Mouse (Mus musculus) hindbrain, embryonic 15.5 days (tissue): ENCODE measurements at regions not wholly inside any gene's neighbourhood (a gene's known extent, or its start where the extent isn't known, plus 50 kb on each side); places are given as distances from the start of the nearest gene placed in this dataset.
A peak's percentile ranks its signal among the peaks of the same experiment; 100 is the strongest.

Source experiments
- ATAC-seq: fragments of 200-750 bp; cut with Nextera tagmentation; 2 replicates; pipeline ENCODE4 v1.8.0; 2017; ENCODE audit warnings: low read depth, moderate number of reproducible peaks, moderate TSS enrichment; ENCODE audit not compliant: low FRiP score
- H3K27ac ChIP-seq: fragments of 300-500 bp; sonication (generic); replicated peaks from 2 replicates; pipeline ENCODE4 v1.5.1; 2015; ENCODE audit warnings: mild to moderate bottlenecking, inconsistent platforms
- H3K27me3 ChIP-seq: fragments of 300-500 bp; sonication (generic); 2 replicates; pipeline ENCODE4 v1.6.1; 2015; ENCODE audit warnings: control low read depth, inconsistent platforms
- H3K36me3 ChIP-seq: fragments of 300-500 bp; sonication (generic); 2 replicates; pipeline ENCODE4 v1.6.1; 2015; ENCODE audit warnings: control low read depth, inconsistent platforms
- H3K4me1 ChIP-seq: fragments of 300-500 bp; sonication (generic); replicated peaks from 2 replicates; pipeline ENCODE4 v1.6.1; 2015; ENCODE audit warnings: control low read depth, inconsistent platforms
- H3K4me2 ChIP-seq: fragments of 300-500 bp; sonication (generic); 2 replicates; pipeline ENCODE4 v1.6.1; 2015; ENCODE audit warnings: moderate library complexity, mild to moderate bottlenecking, inconsistent platforms
- H3K4me3 ChIP-seq: fragments of 300-500 bp; sonication (generic); 2 replicates; pipeline ENCODE4 v1.5.1; 2015; ENCODE audit warnings: mild to moderate bottlenecking, inconsistent platforms
- H3K9ac ChIP-seq: fragments of 300-500 bp; sonication (generic); 2 replicates; pipeline ENCODE4 v1.6.1; 2015; ENCODE audit warnings: inconsistent platforms
- H3K9me3 ChIP-seq: fragments of 300-500 bp; sonication (generic); 2 replicates; pipeline ENCODE4 v1.6.1; 2016; ENCODE audit warnings: control low read depth, inconsistent platforms
- WGBS: fragments of 180-500 bp; shearing (Covaris S2); methylation state at CpG from one replicate; pipeline ENCODE4 v1.1.7; 2015; 5-methylcytosine and 5-hydroxymethylcytosine counted together

DNA sequence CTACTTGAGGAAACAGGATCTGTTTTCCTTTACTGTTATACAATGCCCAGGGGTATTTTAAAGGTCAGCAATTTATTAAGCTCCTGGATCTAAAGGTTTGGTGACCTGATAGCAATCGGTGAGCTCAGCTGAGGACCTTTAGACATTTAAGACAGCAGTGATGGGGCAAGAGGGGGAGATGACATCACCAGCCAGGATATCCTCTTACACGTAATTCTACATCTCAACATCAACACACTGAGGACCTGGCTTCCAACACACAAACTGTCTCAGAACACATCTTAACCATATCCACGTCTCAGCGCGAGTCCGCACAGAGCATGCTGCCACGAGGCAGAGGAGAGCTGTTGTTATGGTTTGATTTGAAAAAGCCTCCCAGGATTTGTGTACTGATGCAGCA is 69.2 kb downstream of the Nhlrc3 start:
- no peak overlapping the region for H3K4me2 ChIP-seq
- H3K4me1 ChIP-seq, result peaks cover 10% of the 10 kb centered on the region; the same call in 1 of the 2 replicates
- no peaks in the 10 kb centered on the region for H3K36me3 ChIP-seq
- no peak for ATAC-seq
- H3K27me3 ChIP-seq, result no peaks in the 10 kb centered on the region
- no peak overlapping the region for H3K4me3 ChIP-seq
- no peak overlapping the region for H3K9ac ChIP-seq
- H3K27ac ChIP-seq, result no peak overlapping the region
- H3K9me3 ChIP-seq, result no peaks in the 10 kb centered on the region
- WGBS, result 91% methylated on average over 7 of the region's 7 CpGs

DNA sequence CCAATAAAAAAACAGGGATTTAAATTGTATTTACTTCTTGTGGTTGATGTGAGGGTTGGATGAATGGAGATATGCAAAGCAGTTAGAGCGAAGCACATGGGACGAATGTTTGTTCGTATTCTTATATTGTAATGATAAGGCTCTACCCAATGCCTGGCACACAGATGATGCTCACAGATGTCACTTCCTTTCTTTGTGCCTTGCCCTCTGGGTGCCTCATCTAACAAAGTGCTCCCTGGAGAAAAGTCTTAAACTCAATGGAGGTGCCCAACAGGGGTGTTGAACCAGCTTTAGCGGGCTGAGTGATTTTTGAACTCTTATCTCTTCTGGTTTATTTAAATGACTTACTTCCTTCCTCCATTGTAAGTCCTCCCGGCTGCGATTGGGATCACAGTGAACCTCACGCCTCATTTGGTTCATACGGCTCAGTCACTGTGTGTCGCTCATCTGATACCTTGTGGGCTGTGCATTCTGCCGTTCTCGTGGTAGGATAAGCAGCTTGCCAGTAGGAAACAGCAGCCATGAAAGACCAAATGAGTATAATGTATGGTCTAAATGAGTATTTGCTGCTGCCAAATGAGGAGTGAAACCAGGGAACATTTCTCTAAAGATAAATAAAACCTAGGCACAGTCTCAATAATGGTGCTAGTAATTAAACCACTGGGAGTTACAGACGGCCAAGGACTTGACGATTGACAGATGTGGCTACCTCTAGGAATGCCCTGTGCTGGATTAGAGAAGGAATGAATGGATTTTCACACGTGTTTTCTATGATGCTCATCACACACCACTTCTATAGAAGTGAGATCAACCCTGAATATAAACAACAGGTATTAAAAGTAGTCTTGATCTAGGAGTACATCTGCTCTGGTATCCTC is 81.2 kb downstream of the Nhlrc3 start:
- no peak overlapping the region for H3K4me2 ChIP-seq
- ATAC-seq, result peak; percentile 72; the same call in 1 of the 2 replicates
- no peaks in the 10 kb centered on the region for H3K27me3 ChIP-seq
- H3K4me3 ChIP-seq, result no peak overlapping the region
- no peaks in the 10 kb centered on the region for H3K36me3 ChIP-seq
- no peaks in the 10 kb centered on the region for H3K4me1 ChIP-seq
- no peaks in the 10 kb centered on the region for H3K9me3 ChIP-seq
- 40% methylated on average over 14 of the region's 14 CpGs for WGBS
- no peak overlapping the region for H3K9ac ChIP-seq
- H3K27ac ChIP-seq, result no peak overlapping the region

DNA sequence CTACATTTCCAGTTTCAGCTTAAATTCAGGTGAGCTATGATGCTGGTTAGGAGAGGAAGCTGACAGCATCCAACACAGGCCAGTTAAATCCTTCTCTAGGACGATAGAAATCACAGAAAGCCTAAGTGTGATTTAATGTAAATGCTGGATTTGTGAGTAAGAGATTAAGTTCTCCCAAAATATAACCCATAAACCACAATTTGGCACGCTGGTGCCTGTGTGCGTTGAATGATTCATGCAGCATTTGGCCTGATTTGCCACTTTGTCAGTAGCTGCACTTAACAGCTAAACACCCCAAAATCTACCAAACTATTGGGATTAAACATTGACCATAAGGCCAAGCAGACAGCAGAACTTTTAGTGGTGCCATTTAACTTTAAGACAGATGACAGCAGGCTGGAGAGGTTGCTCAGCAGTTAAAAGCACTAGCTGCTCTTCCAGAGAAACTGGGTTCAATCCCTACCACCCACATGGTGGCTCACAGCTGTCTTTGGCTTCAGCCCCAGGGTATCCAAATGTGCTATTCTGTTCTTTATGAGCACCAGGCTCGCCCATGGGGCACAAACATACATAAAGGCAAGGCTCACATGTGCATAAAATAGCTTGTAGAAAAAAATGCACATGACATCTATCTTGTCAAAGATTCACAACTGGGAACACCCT is 83.5 kb downstream of the Nhlrc3 start:
- H3K27ac ChIP-seq, result no peak overlapping the region

DNA sequence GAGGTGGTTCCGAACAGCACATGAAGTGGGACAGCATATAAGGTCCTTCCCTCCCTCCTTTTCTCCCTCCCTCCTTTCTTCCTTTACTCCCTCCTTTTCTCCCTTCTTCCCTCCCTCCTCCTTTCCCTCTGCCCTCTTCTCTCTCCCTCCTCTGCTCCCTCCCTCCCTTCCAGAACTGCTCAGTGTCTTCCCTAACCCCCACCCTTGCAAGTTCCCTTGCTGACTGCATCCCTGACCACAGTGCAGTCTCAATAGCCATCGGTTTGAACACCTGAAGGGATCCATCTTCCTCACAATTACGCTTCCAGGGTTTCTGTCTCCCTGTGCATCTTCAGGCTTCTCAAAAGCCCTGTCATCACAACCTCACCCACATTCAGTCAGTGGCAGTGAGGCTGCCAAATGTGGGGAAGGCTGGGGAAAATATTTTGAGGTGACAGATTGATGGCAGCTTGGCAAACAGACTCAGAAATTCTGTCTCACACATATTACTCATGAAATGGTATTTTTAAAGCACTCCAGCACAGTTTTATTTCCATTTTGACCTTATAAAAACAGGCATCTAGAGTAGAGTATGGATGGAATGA is 86.2 kb downstream of the Nhlrc3 start:
- H3K27me3 ChIP-seq, result no peaks in the 10 kb centered on the region
- no peak for ATAC-seq
- 86% methylated on average over 3 of the region's 3 CpGs for WGBS

More for the DNA sequence above, 83.5 kb downstream of the Nhlrc3 start:
- H3K4me1 ChIP-seq, result no peaks in the 10 kb centered on the region
- no peak for ATAC-seq
- no peaks in the 10 kb centered on the region for H3K27me3 ChIP-seq
- WGBS, result 76% methylated on average over 4 of the region's 4 CpGs
- no peak overlapping the region for H3K4me2 ChIP-seq
- no peak overlapping the region for H3K4me3 ChIP-seq
- no peaks in the 10 kb centered on the region for H3K9me3 ChIP-seq
- H3K36me3 ChIP-seq, result no peaks in the 10 kb centered on the region
- H3K9ac ChIP-seq, result no peak overlapping the region

DNA sequence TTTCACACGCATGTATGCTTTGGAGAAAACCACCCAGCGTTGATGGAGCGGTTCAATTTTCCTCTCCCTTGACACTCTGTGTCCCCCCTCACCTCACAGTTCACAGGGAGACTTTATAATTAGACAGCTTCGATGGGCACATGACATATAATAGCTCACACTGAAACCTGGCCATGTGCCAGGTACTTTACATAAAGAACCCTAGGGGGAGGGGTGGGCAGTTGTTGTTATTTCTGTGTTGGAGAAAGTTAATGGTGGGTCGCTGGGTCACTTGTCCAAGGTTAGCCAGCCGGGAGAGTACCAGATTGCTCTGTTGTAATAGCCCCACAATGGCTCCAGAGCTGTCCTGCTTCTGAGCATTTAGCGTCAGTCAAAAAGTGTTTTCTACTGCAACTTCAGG is 90.2 kb downstream of the Nhlrc3 start:
- peaks cover 7% of the 10 kb centered on the region for H3K4me1 ChIP-seq
- no peak overlapping the region for H3K4me3 ChIP-seq
- WGBS, result 29% methylated on average over 7 of the region's 7 CpGs

More for the DNA sequence above, 86.2 kb downstream of the Nhlrc3 start:
- Histone ChIP-seq H3K4me3 (no peak overlapping the region), H3K9me3 (no peaks in the 10 kb centered on the region), H3K36me3 (no peaks in the 10 kb centered on the region), H3K27ac (no peak overlapping the region), H3K4me1 (peaks cover 7% of the 10 kb centered on the region), H3K9ac (no peak overlapping the region), H3K4me2 (no peak overlapping the region)

DNA sequence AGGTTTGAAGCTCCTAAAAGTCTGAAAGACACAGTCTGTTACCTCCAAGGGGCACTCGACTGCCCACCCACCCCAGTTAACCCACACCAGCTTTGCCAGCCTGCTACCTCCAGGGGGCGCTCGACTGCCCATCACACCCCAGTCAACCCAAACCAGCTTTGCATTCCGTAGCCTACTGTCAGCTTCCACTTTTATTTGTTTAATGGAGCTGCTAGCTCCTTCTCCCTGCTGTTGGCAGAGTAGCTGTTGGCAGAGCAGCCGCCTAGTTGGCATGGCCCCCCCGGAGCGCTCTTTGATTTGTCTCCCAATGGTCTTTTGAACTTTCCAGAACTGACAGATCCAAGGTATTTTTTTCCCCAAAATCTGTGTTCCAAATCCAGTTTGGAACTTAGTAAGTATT is 91.2 kb downstream of the Nhlrc3 start:
- no peak overlapping the region for H3K27ac ChIP-seq
- no peak for ATAC-seq
- no peak overlapping the region for H3K9ac ChIP-seq
- H3K4me3 ChIP-seq, result no peak overlapping the region
- no peaks in the 10 kb centered on the region for H3K36me3 ChIP-seq
- WGBS, result 68% methylated on average over 7 of the region's 7 CpGs
- H3K4me2 ChIP-seq, result no peak overlapping the region
- H3K4me1 ChIP-seq, result peaks cover 7% of the 10 kb centered on the region
- no peaks in the 10 kb centered on the region for H3K27me3 ChIP-seq
- H3K9me3 ChIP-seq, result no peaks in the 10 kb centered on the region

More for the DNA sequence above, 90.2 kb downstream of the Nhlrc3 start:
- no peak overlapping the region for H3K9ac ChIP-seq
- no peak overlapping the region for H3K4me2 ChIP-seq
- H3K27me3 ChIP-seq, result no peaks in the 10 kb centered on the region
- no peaks in the 10 kb centered on the region for H3K9me3 ChIP-seq
- H3K27ac ChIP-seq, result no peak overlapping the region
- no peaks in the 10 kb centered on the region for H3K36me3 ChIP-seq
- ATAC-seq, result 0 out of 2 replicates have a peak, but pooled peaks have one; percentile 30

DNA sequence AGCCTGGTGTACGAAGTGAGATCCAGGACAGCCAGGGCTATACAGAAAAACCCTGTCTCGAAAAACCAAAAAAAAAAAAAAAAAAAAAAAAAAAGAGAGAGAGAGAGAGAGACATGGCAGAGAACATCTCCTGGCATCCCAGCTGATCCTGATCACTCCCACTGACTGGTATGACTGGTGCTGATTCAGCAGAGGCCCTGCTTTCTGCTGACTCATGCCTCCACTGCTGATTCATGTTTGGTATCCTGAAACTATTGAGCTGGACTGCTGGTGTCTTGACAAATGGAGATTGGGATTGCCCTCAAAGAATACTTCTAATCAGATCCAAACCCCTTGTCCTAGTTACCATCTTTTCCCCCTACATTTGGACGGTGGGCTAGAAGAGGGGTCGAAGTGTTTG is 101.9 kb downstream of the Nhlrc3 start:
- Histone ChIP-seq H3K4me2 (no peak overlapping the region), H3K4me1 (no peaks in the 10 kb centered on the region), H3K27ac (no peak overlapping the region), H3K9ac (no peak overlapping the region), H3K27me3 (no peaks in the 10 kb centered on the region), H3K4me3 (no peak overlapping the region), H3K36me3 (no peaks in the 10 kb centered on the region), H3K9me3 (no peaks in the 10 kb centered on the region)
- no peak for ATAC-seq
- WGBS, result 97% methylated on average over 4 of the region's 4 CpGs

DNA sequence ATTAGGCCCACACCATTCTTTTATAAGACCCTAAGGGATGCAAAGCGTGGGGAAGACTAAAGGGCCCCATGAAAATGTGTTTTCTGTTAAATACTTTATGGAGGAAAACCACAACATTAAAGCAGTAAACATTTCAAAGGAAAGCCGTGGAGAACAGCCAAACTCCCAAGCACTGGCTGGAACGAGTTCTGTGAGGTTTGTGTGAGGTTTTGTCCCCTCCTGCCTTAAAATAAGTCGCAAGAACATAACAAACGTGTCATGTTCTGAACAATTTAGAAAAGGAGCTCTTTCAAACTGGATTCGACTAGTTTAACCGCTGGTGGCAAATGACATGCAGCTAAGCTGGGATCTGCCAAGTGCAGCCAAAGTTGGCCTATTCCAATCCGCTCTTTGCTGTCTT is 109.4 kb downstream of the Nhlrc3 start:
- Histone ChIP-seq H3K9me3 (no peaks in the 10 kb centered on the region), H3K36me3 (no peaks in the 10 kb centered on the region), H3K9ac (no peak overlapping the region), H3K27me3 (no peaks in the 10 kb centered on the region), H3K4me3 (no peak overlapping the region), H3K27ac (no peak overlapping the region), H3K4me1 (peaks cover 3% of the 10 kb centered on the region; the same call in 1 of the 2 replicates), H3K4me2 (no peak overlapping the region)
- no peak for ATAC-seq
- 47% methylated on average over 8 of the region's 8 CpGs for WGBS

DNA sequence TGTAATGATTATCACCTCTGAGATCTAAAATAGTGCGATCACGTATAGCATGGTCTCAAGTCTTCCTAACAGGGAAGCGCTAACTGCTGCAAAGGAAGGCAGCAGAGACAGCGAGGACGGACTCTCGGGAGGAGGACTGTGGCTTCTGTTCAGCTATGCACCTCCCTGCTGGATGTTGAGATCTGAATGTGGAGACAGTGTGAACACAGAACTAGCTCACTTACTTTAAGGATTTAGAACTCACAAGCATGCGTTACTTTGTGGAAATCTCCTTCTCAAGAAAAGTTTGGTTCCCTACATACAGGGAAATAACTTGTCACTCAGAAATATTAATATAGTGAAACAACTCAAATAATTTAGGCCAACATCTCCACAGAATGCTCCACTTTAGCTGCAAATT is 109.8 kb downstream of the Nhlrc3 start:
- WGBS, result 58% methylated on average over 7 of the region's 7 CpGs
- H3K36me3 ChIP-seq, result no peaks in the 10 kb centered on the region
- no peaks in the 10 kb centered on the region for H3K9me3 ChIP-seq
- H3K4me2 ChIP-seq, result no peak overlapping the region
- no peak overlapping the region for H3K9ac ChIP-seq
- H3K27me3 ChIP-seq, result no peaks in the 10 kb centered on the region
- H3K4me1 ChIP-seq, result peaks cover 3% of the 10 kb centered on the region; the same call in 1 of the 2 replicates
- ATAC-seq, result no peak
- no peak overlapping the region for H3K4me3 ChIP-seq
- no peak overlapping the region for H3K27ac ChIP-seq

DNA sequence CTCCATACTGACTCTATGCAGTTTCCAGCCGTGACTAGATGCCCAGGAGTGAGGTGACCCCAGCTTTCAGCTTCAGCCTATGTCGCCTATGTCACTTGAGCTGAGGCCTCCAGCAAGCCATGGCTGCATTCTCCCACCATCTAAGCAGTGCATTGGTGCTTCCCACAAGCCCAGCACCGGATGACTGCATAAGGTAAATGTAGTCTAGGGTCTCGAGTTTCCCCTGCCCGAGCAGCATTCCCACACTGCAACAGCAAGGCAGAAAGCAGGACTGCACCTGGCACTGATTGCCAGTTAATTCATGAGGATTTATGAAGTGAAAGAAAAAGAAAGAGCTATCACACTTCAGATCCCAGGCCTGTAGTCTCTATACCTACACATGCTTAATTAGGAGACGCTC is 119.5 kb downstream of the Nhlrc3 start:
- Histone ChIP-seq H3K9me3 (no peaks in the 10 kb centered on the region), H3K27me3 (no peaks in the 10 kb centered on the region), H3K36me3 (no peaks in the 10 kb centered on the region), H3K27ac (no peak overlapping the region), H3K4me2 (no peak overlapping the region), H3K4me3 (no peak overlapping the region), H3K9ac (no peak overlapping the region), H3K4me1 (peaks cover 9% of the 10 kb centered on the region)
- ATAC-seq, result no peak
- 88% methylated on average over 6 of the region's 6 CpGs for WGBS

DNA sequence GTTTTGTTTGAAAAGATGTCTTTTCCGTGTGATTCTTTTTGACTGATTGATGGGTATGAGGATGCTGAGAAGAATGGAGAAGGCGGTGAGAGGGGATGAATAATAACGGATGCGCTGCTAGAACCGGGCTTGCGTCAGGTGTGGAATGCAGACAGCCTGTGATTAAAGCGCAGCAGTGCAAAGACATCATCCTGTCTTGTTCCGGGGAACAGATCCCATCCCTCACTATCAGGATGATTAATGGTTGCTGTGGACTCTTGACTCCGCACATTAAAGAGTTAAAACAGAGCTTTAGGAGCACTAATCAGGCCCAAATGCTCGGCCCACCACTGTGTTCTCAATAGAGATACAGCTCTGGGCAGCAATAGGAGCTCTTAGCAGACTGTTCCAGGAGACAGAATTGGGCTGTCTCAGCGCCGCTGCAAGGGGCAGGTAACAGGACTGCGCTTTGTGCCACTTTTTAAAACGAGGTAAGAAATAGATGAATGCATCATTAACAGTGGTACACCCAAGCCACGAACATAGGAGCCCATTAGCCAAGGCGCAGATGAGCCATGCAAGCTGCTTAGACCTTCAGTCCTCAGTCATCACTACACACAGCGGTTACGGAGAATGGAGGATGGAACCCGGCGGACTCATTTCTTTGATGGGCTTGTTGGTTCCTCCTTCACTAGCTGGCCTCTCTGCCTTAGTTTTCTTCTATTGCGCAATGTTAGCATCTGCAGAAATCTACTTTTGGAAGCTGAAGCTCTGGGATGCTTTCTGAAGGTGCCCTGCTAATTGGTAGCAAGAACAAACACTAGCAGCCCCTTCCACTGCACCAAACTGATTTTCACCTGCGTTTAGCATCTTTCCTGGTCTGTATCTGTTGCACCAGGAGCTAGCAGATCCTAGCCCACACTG is 121.6 kb downstream of the Nhlrc3 start:
- WGBS, result 55% methylated on average over 22 of the region's 22 CpGs
- ATAC-seq, result peak; percentile 59; the same call in 1 of the 2 replicates

More for the DNA sequence above, 121.6 kb downstream of the Nhlrc3 start:
- no peak overlapping the region for H3K4me3 ChIP-seq
- H3K27ac ChIP-seq, result no peak overlapping the region
- no peaks in the 10 kb centered on the region for H3K9me3 ChIP-seq
- no peak overlapping the region for H3K9ac ChIP-seq
- H3K4me2 ChIP-seq, result peak overlapping the region; percentile 8; the same call in 1 of the 2 replicates
- H3K36me3 ChIP-seq, result no peaks in the 10 kb centered on the region
- peaks cover 9% of the 10 kb centered on the region for H3K4me1 ChIP-seq
- no peaks in the 10 kb centered on the region for H3K27me3 ChIP-seq
